Mouse (Mus musculus): ENCODE results near the gene Tmem9.

Gene Tmem9

GRCm38 (mm10) chr1:136051013-136051315, 43.0 kb downstream of the Tmem9 start:
- TF ChIP-seq GATA4 (IDR thresholded peaks at IDR 0.05; ENCODE audit: insufficient replicate concordance, low read length): no peak

GRCm38 (mm10) chr1:136051465-136051864, 43.5 kb downstream of the Tmem9 start:
- TF ChIP-seq GATA4 (IDR thresholded peaks at IDR 0.05; ENCODE audit: insufficient replicate concordance, low read length): no peak

GRCm38 (mm10) chr1:136052547-136052946, 44.6 kb downstream of the Tmem9 start, which contains the start of gene Cacna1s:
Gene Cacna1s, plus strand, starts transcription at chr1:136052750.
- no peak for TF ChIP-seq GATA4 (IDR thresholded peaks at IDR 0.05; ENCODE audit: insufficient replicate concordance, low read length)

- TF ChIP-seq GATA4 (IDR thresholded peaks at IDR 0.05; ENCODE audit: insufficient replicate concordance, low read length): no peak
Measured at GRCm38 (mm10) chr1:136055771-136056170, 47.8 kb downstream of the Tmem9 start.

GRCm38 (mm10) chr1:136058594-136058993, 50.6 kb downstream of the Tmem9 start:
- TF ChIP-seq GATA4 (IDR thresholded peaks at IDR 0.05; ENCODE audit: insufficient replicate concordance, low read length): no peak

- TF ChIP-seq GATA4 (IDR thresholded peaks at IDR 0.05; ENCODE audit: insufficient replicate concordance, low read length): no peak
Measured at GRCm38 (mm10) chr1:136061041-136061789, 53.3 kb downstream of the Tmem9 start.

GRCm38 (mm10) chr1:136061790-136062141, 53.8 kb downstream of the Tmem9 start:
- no peak for TF ChIP-seq GATA4 (IDR thresholded peaks at IDR 0.05; ENCODE audit: insufficient replicate concordance, low read length)

- TF ChIP-seq GATA4 (IDR thresholded peaks at IDR 0.05; ENCODE audit: insufficient replicate concordance, low read length): no peak
Measured at GRCm38 (mm10) chr1:136063991-136064390, 56.0 kb downstream of the Tmem9 start.

- TF ChIP-seq GATA4 (IDR thresholded peaks at IDR 0.05; ENCODE audit: insufficient replicate concordance, low read length): no peak
Measured at GRCm38 (mm10) chr1:136066621-136067020, 58.7 kb downstream of the Tmem9 start.

GRCm38 (mm10) chr1:136067579-136067978, 59.6 kb downstream of the Tmem9 start:
- TF ChIP-seq GATA4 (IDR thresholded peaks at IDR 0.05; ENCODE audit: insufficient replicate concordance, low read length): no peak

GRCm38 (mm10) chr1:136076086-136076485, 68.1 kb downstream of the Tmem9 start:
- no peak for TF ChIP-seq GATA4 (IDR thresholded peaks at IDR 0.05; ENCODE audit: insufficient replicate concordance, low read length)

- TF ChIP-seq GATA4 (IDR thresholded peaks at IDR 0.05; ENCODE audit: insufficient replicate concordance, low read length): no peak
Measured at GRCm38 (mm10) chr1:136077656-136078055, 69.7 kb downstream of the Tmem9 start.

- TF ChIP-seq GATA4 (IDR thresholded peaks at IDR 0.05; ENCODE audit: insufficient replicate concordance, low read length): no peak
Measured at GRCm38 (mm10) chr1:136081161-136081560, 73.2 kb downstream of the Tmem9 start.
